Mouse (Mus musculus): ENCODE data around the gene Rassf8. TPM values are rescaled to one million over a fixed set of nuclear protein-coding genes. Genes with fewer than 3 reads are reported as not detected.

Gene Rassf8
- total RNA-seq, 1 experiment from 2014 or later, result 9.4 TPM

- no peak for ATAC-seq (replicated peaks in 1 of 2; ENCODE audit: insufficient read depth in 1 of 2, low FRiP score in 2 of 2, low TSS enrichment in 1 of 2, low read depth in 1 of 2, poor library complexity in 2 of 2, severe bottlenecking in 2 of 2)
Measured at GRCm38 (mm10) chr6:145832927-145833326, 86.4 kb downstream of the Rassf8 start.

- peak; percentile 88 to 91 for ATAC-seq (replicated peaks in 1 of 2; ENCODE audit: insufficient read depth in 1 of 2, low FRiP score in 2 of 2, low TSS enrichment in 1 of 2, low read depth in 1 of 2, poor library complexity in 2 of 2, severe bottlenecking in 2 of 2)
Measured at GRCm38 (mm10) chr6:145835359-145835758, 88.8 kb downstream of the Rassf8 start.

GRCm38 (mm10) chr6:145845611-145846010, 99.1 kb downstream of the Rassf8 start:
- peak; percentile 67 to 80 for ATAC-seq (replicated peaks in 1 of 2; ENCODE audit: insufficient read depth in 1 of 2, low FRiP score in 2 of 2, low TSS enrichment in 1 of 2, low read depth in 1 of 2, poor library complexity in 2 of 2, severe bottlenecking in 2 of 2)

- 0 out of 4 replicates have a peak, but pooled peaks of 1 of the 2 experiments have one; percentile 13 for ATAC-seq (replicated peaks in 1 of 2; ENCODE audit: insufficient read depth in 1 of 2, low FRiP score in 2 of 2, low TSS enrichment in 1 of 2, low read depth in 1 of 2, poor library complexity in 2 of 2, severe bottlenecking in 2 of 2)
Measured at GRCm38 (mm10) chr6:145846076-145846475, 99.5 kb downstream of the Rassf8 start.

- ATAC-seq (replicated peaks in 1 of 2; ENCODE audit: insufficient read depth in 1 of 2, low FRiP score in 2 of 2, low TSS enrichment in 1 of 2, low read depth in 1 of 2, poor library complexity in 2 of 2, severe bottlenecking in 2 of 2), result no peak; a peak in 1 of 4 replicates
Measured at GRCm38 (mm10) chr6:145846948-145847347, 100.4 kb downstream of the Rassf8 start.

- no peak for ATAC-seq (replicated peaks in 1 of 2; ENCODE audit: insufficient read depth in 1 of 2, low FRiP score in 2 of 2, low TSS enrichment in 1 of 2, low read depth in 1 of 2, poor library complexity in 2 of 2, severe bottlenecking in 2 of 2)
Measured at GRCm38 (mm10) chr6:145847661-145848060, 101.1 kb downstream of the Rassf8 start.

- no peak for ATAC-seq (replicated peaks in 1 of 2; ENCODE audit: insufficient read depth in 1 of 2, low FRiP score in 2 of 2, low TSS enrichment in 1 of 2, low read depth in 1 of 2, poor library complexity in 2 of 2, severe bottlenecking in 2 of 2)
Measured at GRCm38 (mm10) chr6:145850789-145851188, 104.2 kb downstream of the Rassf8 start.

GRCm38 (mm10) chr6:145851956-145852355, 105.4 kb downstream of the Rassf8 start:
- no peak for ATAC-seq (replicated peaks in 1 of 2; ENCODE audit: insufficient read depth in 1 of 2, low FRiP score in 2 of 2, low TSS enrichment in 1 of 2, low read depth in 1 of 2, poor library complexity in 2 of 2, severe bottlenecking in 2 of 2)

- no peak for ATAC-seq (replicated peaks in 1 of 2; ENCODE audit: insufficient read depth in 1 of 2, low FRiP score in 2 of 2, low TSS enrichment in 1 of 2, low read depth in 1 of 2, poor library complexity in 2 of 2, severe bottlenecking in 2 of 2)
Measured at GRCm38 (mm10) chr6:145852708-145853107, 106.2 kb downstream of the Rassf8 start.

GRCm38 (mm10) chr6:145853356-145854079, 107.0 kb downstream of the Rassf8 start:
- no peak for ATAC-seq (replicated peaks in 1 of 2; ENCODE audit: insufficient read depth in 1 of 2, low FRiP score in 2 of 2, low TSS enrichment in 1 of 2, low read depth in 1 of 2, poor library complexity in 2 of 2, severe bottlenecking in 2 of 2)

- ATAC-seq (replicated peaks in 1 of 2; ENCODE audit: insufficient read depth in 1 of 2, low FRiP score in 2 of 2, low TSS enrichment in 1 of 2, low read depth in 1 of 2, poor library complexity in 2 of 2, severe bottlenecking in 2 of 2), result no peak
Measured at GRCm38 (mm10) chr6:145854756-145855155, 108.2 kb downstream of the Rassf8 start.

GRCm38 (mm10) chr6:145855720-145856551, 109.4 kb downstream of the Rassf8 start:
- ATAC-seq (replicated peaks in 1 of 2; ENCODE audit: insufficient read depth in 1 of 2, low FRiP score in 2 of 2, low TSS enrichment in 1 of 2, low read depth in 1 of 2, poor library complexity in 2 of 2, severe bottlenecking in 2 of 2), result peak; percentile 51 to 68

- no peak for ATAC-seq (replicated peaks in 1 of 2; ENCODE audit: insufficient read depth in 1 of 2, low FRiP score in 2 of 2, low TSS enrichment in 1 of 2, low read depth in 1 of 2, poor library complexity in 2 of 2, severe bottlenecking in 2 of 2)
Measured at GRCm38 (mm10) chr6:145857428-145857827, 110.9 kb downstream of the Rassf8 start.

- ATAC-seq (replicated peaks in 1 of 2; ENCODE audit: insufficient read depth in 1 of 2, low FRiP score in 2 of 2, low TSS enrichment in 1 of 2, low read depth in 1 of 2, poor library complexity in 2 of 2, severe bottlenecking in 2 of 2), result no peak
Measured at GRCm38 (mm10) chr6:145858414-145858813, 111.9 kb downstream of the Rassf8 start.

GRCm38 (mm10) chr6:145860350-145860749, 113.8 kb downstream of the Rassf8 start:
- ATAC-seq (replicated peaks in 1 of 2; ENCODE audit: insufficient read depth in 1 of 2, low FRiP score in 2 of 2, low TSS enrichment in 1 of 2, low read depth in 1 of 2, poor library complexity in 2 of 2, severe bottlenecking in 2 of 2), result 0 out of 4 replicates have a peak, but pooled peaks of 1 of the 2 experiments have one; percentile 18

GRCm38 (mm10) chr6:145861462-145862227, 115.1 kb downstream of the Rassf8 start:
- no peak for ATAC-seq (replicated peaks in 1 of 2; ENCODE audit: insufficient read depth in 1 of 2, low FRiP score in 2 of 2, low TSS enrichment in 1 of 2, low read depth in 1 of 2, poor library complexity in 2 of 2, severe bottlenecking in 2 of 2)

- ATAC-seq (replicated peaks in 1 of 2; ENCODE audit: insufficient read depth in 1 of 2, low FRiP score in 2 of 2, low TSS enrichment in 1 of 2, low read depth in 1 of 2, poor library complexity in 2 of 2, severe bottlenecking in 2 of 2), result no peak
Measured at GRCm38 (mm10) chr6:145862321-145862720, 115.8 kb downstream of the Rassf8 start.

GRCm38 (mm10) chr6:145862739-145863064, 116.2 kb downstream of the Rassf8 start:
- no peak for ATAC-seq (replicated peaks in 1 of 2; ENCODE audit: insufficient read depth in 1 of 2, low FRiP score in 2 of 2, low TSS enrichment in 1 of 2, low read depth in 1 of 2, poor library complexity in 2 of 2, severe bottlenecking in 2 of 2)
